Mouse (Mus musculus) MEL (cell line): Measurements from ENCODE around the gene Zfp202. TPM values are rescaled to one million over a fixed set of nuclear protein-coding genes. Genes with fewer than 3 reads are reported as not detected.

ENCODE experiments used
- DNase-seq: peaks from one replicate; pipeline ENCODE4 v3.0.0; 2011; ENCODE audit warnings: low read depth, low spot score
- H3K27ac ChIP-seq: 2 replicates; pipeline ENCODE4 v1.5.1; 2012; ENCODE audit warnings: low read depth, mild to moderate bottlenecking, control low read depth, low read length, moderate library complexity; ENCODE audit not compliant: control insufficient read depth
- H3K27me3 ChIP-seq, 2 experiments: fragments of 150-350 bp in 1 of 2; sonication (generic) in 1 of 2; 2 replicates each; pipeline ENCODE4 v1.6.1; 2012; ENCODE audit warnings: low read length in 2 of 2, mild to moderate bottlenecking in 2 of 2, improper control_type of control experiment in 1 of 2, moderate library complexity in 1 of 2; ENCODE audit not compliant: insufficient read depth in 2 of 2, control insufficient read depth in 1 of 2
- H3K36me3 ChIP-seq, 2 experiments: 2 replicates each; pipeline ENCODE4 v1.6.1; 2012 to 2014; ENCODE audit warnings: low read length in 2 of 2, improper control_type of control experiment in 1 of 2, inconsistent platforms in 1 of 2, mild to moderate bottlenecking in 1 of 2; ENCODE audit not compliant: insufficient read depth in 2 of 2, control insufficient read depth in 1 of 2
- H3K4me1 ChIP-seq, 2 experiments: fragments of 150-350 bp in 1 of 2; sonication (generic) in 1 of 2; 2 replicates each; pipeline ENCODE4 v1.6.1; 2012; ENCODE audit warnings: low read length in 2 of 2, improper control_type of control experiment in 1 of 2, mild to moderate bottlenecking in 1 of 2; ENCODE audit not compliant: insufficient read depth in 2 of 2, control insufficient read depth in 1 of 2
- H3K4me3 ChIP-seq, 2 experiments: fragments of 150-350 bp in 1 of 2; sonication (generic) in 1 of 2; 2 replicates each; pipeline ENCODE4 v1.5.1; 2012; ENCODE audit warnings: low read depth in 2 of 2, low read length in 2 of 2, mild to moderate bottlenecking in 2 of 2, moderate library complexity in 2 of 2, control low read depth in 1 of 2, improper control_type of control experiment in 1 of 2; ENCODE audit not compliant: control insufficient read depth in 1 of 2, insufficient read depth in 1 of 2
- H3K79me2 ChIP-seq: 2 replicates; pipeline ENCODE4 v1.6.1; 2012; ENCODE audit warnings: mild to moderate bottlenecking, low read length, moderate library complexity; ENCODE audit not compliant: control insufficient read depth, poor library complexity, insufficient read depth
- H3K9ac ChIP-seq: 2 replicates; pipeline ENCODE4 v1.6.1; 2012; ENCODE audit warnings: low read depth, mild to moderate bottlenecking, control low read depth, low read length, moderate library complexity; ENCODE audit not compliant: control insufficient read depth, poor library complexity, severe bottlenecking
- H3K9me3 ChIP-seq: fragments of 150-350 bp; sonication (generic); replicated peaks from 2 replicates; pipeline ENCODE4 v1.6.1; 2012; ENCODE audit warnings: mild to moderate bottlenecking, low read length, improper control_type of control experiment, moderate library complexity; ENCODE audit not compliant: insufficient read depth
- BHLHE40 ChIP-seq: IDR thresholded peaks from 2 replicates; pipeline ENCODE4 v1.6.1; 2012; ENCODE audit warnings: low read depth, mild to moderate bottlenecking, inconsistent platforms, low read length, improper control_type of control experiment, borderline replicate concordance
- CHD1 ChIP-seq: IDR thresholded peaks from 2 replicates; pipeline ENCODE4 v1.6.1; 2012; ENCODE audit warnings: low read depth, mild to moderate bottlenecking, inconsistent platforms, low read length, improper control_type of control experiment
- CHD2 ChIP-seq: IDR thresholded peaks from 2 replicates; pipeline ENCODE4 v1.6.1; 2011; ENCODE audit warnings: low read length, improper control_type of control experiment
- ETS1 ChIP-seq: IDR thresholded peaks from 2 replicates; pipeline ENCODE4 v1.6.1; 2012; ENCODE audit warnings: low read depth, mild to moderate bottlenecking, inconsistent platforms, low read length, improper control_type of control experiment, moderate library complexity
- HCFC1 ChIP-seq: IDR thresholded peaks from 2 replicates; pipeline ENCODE4 v1.6.1; 2012; ENCODE audit warnings: low read depth, mild to moderate bottlenecking, inconsistent platforms, low read length, improper control_type of control experiment, moderate library complexity
- KAT2A ChIP-seq: conservative IDR thresholded peaks from 2 replicates; pipeline ENCODE4 v1.6.1; 2012; ENCODE audit warnings: low read depth, low read length, improper control_type of control experiment, inconsistent platforms
- MAFK ChIP-seq: IDR thresholded peaks from 2 replicates; pipeline ENCODE4 v1.6.1; 2011; ENCODE audit warnings: low read depth, mild to moderate bottlenecking, low read length, improper control_type of control experiment, borderline replicate concordance
- MAZ ChIP-seq: IDR thresholded peaks from 2 replicates; pipeline ENCODE4 v1.6.1; 2012; ENCODE audit warnings: low read depth, mild to moderate bottlenecking, inconsistent platforms, low read length, improper control_type of control experiment
- MYC ChIP-seq: IDR thresholded peaks from 2 replicates; pipeline ENCODE4 v1.6.1; 2011; ENCODE audit warnings: low read depth, mild to moderate bottlenecking, low read length, improper control_type of control experiment, moderate library complexity
- NRF1 ChIP-seq: IDR thresholded peaks from 2 replicates; pipeline ENCODE4 v1.6.1; 2014; ENCODE audit warnings: low read depth, mild to moderate bottlenecking, inconsistent platforms, low read length, improper control_type of control experiment, moderate library complexity; ENCODE audit not compliant: poor library complexity, insufficient read depth, severe bottlenecking
- POLR2AphosphoS2 ChIP-seq: IDR thresholded peaks from 2 replicates; pipeline ENCODE4 v1.6.1; 2011; ENCODE audit warnings: low read length, improper control_type of control experiment
- RCOR1 ChIP-seq: IDR thresholded peaks from 2 replicates; pipeline ENCODE4 v1.6.1; 2012; ENCODE audit warnings: low read depth, mild to moderate bottlenecking, inconsistent platforms, low read length, improper control_type of control experiment
- TAL1 ChIP-seq: IDR thresholded peaks from 2 replicates; pipeline ENCODE4 v1.6.1; 2012; ENCODE audit warnings: mild to moderate bottlenecking, inconsistent platforms, low read length, moderate library complexity, mixed read lengths
- UBTF ChIP-seq: IDR thresholded peaks from 2 replicates; pipeline ENCODE4 v1.6.1; 2012; ENCODE audit warnings: low read depth, mild to moderate bottlenecking, inconsistent platforms, low read length, improper control_type of control experiment, moderate library complexity, borderline replicate concordance; ENCODE audit not compliant: insufficient read depth
- USF1 ChIP-seq: IDR thresholded peaks from 2 replicates; pipeline ENCODE4 v1.6.1; 2014; ENCODE audit warnings: low read depth, mild to moderate bottlenecking, inconsistent platforms, low read length, improper control_type of control experiment, moderate library complexity
- ZNF384 ChIP-seq: IDR thresholded peaks from 2 replicates; pipeline ENCODE4 v1.6.1; 2012; ENCODE audit warnings: low read depth, mild to moderate bottlenecking, inconsistent platforms, low read length, improper control_type of control experiment
- polyA plus RNA-seq, 2 experiments: library from polyadenylated mRNA; stranded (reverse) in 1 of 2; unstranded in 1 of 2; fragments of >175 nt in 1 of 2; fragments of >200 nt in 1 of 2; gene quantifications; 2 replicates each; pipeline versions ENCODE4 v1.2.1 to v1.2.4; 2012; ENCODE audit warnings: low replicate concordance in 2 of 2, low read depth in 1 of 2; ENCODE audit not compliant: insufficient read length in 2 of 2, insufficient read depth in 1 of 2, missing spikeins in 1 of 2
- total RNA-seq: library from RNA; depleted of rRNA; stranded (reverse); fragments of 300-350 nt; gene quantifications from 2 replicates; pipeline ENCODE4 v1.2.3, GENCODE M21; 2012

The Zfp202 gene
- total and polyA plus RNA-seq, 3 experiments, result 2.7 to 2.8 TPM; not detected in 1

DNA sequence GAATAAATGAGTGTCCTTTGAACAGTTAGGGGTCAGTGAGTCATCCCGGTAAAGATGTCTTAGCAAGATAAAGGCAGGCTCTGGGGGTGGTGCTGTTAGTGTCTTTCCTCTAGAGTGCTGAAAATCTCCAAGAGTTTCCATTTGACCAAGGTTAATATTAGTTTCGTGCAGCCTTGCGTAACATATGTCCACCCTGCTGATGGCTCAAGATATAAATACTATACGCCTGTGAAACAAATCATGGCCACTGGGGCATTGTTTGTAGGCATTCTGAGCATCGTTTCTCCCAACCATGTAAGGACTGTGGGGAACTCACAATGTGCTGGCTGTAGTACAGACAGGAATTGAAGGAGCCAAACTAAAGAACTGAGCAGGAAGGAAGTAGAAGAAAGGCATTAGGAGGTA, 14.4 kb downstream of the Zfp202 start:
- TF ChIP-seq MYC, result no peak
- no peak for TF ChIP-seq MAFK
- TF ChIP-seq POLR2AphosphoS2, result no peak
- TF ChIP-seq CHD1, result no peak
- TF ChIP-seq CHD2, result no peak
- TF ChIP-seq ETS1, result no peak
- no peak for TF ChIP-seq KAT2A
- H3K79me2 ChIP-seq, result no peaks in the 10 kb centered on the region
- H3K9ac ChIP-seq, result no peak overlapping the region
- no peak overlapping the region for H3K4me3 ChIP-seq
- H3K27ac ChIP-seq, result no peak overlapping the region
- H3K27me3 ChIP-seq, result no peaks in the 10 kb centered on the region
- H3K9me3 ChIP-seq, result no peaks in the 10 kb centered on the region
- no peak for DNase-seq
- no peaks in the 10 kb centered on the region for H3K4me1 ChIP-seq
- H3K36me3 ChIP-seq, result peaks cover 0 to 3% of the 10 kb centered on the region in 2 experiments; a peak in 1 of 4 replicates

DNA sequence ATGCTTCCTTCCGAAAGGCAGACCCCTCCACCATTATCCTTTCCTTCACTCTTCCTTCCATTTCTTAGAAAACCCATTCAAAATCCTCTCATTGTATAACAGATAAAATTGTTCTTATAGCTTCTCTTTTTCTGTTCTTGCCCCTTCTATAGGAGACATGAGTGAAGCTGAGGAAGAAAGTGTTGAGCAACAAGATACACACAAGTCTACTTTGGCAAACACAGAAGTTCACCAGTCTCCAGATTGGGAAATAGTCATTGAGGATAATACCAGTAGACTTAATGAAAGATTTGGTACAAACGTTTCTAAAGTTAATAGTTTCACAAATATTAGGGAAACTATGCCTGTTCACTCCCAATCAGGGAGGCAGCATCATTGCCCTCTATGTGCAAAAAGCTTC, 18.6 kb downstream of the Zfp202 start:
- Histone ChIP-seq H3K79me2 (no peaks in the 10 kb centered on the region), H3K27me3 (no peaks in the 10 kb centered on the region), H3K27ac (no peak overlapping the region), H3K9ac (no peak overlapping the region), H3K36me3 (peaks cover 0 to 3% of the 10 kb centered on the region in 2 experiments; a peak in 1 of 4 replicates), H3K4me1 (no peaks in the 10 kb centered on the region), H3K9me3 (no peaks in the 10 kb centered on the region), H3K4me3 (no peak overlapping the region)
- no peak for TF ChIP-seq NRF1
- TF ChIP-seq USF1, result no peak
- no peak for TF ChIP-seq TAL1
- TF ChIP-seq KAT2A, result no peak
- no peak for TF ChIP-seq HCFC1
- no peak for TF ChIP-seq RCOR1
- TF ChIP-seq ZNF384, result no peak
- TF ChIP-seq BHLHE40, result no peak
- no peak for DNase-seq

DNA sequence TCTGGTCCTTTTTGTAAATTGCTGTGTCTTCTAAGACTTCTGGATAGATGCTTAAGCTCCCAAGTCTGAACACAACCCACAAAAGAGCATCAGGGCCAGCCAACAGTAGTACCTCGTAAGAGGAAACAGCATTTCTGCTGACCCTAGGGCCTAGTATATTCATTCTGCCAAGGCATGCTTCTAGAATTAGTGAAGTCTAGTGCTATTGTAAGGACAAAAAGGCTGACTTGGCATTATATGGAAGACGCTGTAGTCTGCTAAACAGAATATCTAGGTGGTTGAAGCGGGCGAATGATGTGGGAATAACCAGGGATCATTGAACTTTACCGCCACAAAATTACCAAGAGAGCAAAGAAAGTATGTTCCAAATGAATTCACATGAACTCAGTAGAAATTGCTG, 21.9 kb downstream of the Zfp202 start:
- H3K9me3 ChIP-seq, result no peaks in the 10 kb centered on the region
- H3K36me3 ChIP-seq, result no peaks in the 10 kb centered on the region
- no peak for DNase-seq
- H3K9ac ChIP-seq, result no peak overlapping the region
- H3K27ac ChIP-seq, result no peak overlapping the region
- H3K79me2 ChIP-seq, result no peaks in the 10 kb centered on the region
- no peak overlapping the region for H3K4me3 ChIP-seq
- TF ChIP-seq HCFC1 (no peak), UBTF (no peak), MAZ (no peak)
- no peaks in the 10 kb centered on the region for H3K27me3 ChIP-seq
- no peaks in the 10 kb centered on the region for H3K4me1 ChIP-seq
